ENCODE assay signal across 16 mouse cellular contexts in the genomic region with DNA sequence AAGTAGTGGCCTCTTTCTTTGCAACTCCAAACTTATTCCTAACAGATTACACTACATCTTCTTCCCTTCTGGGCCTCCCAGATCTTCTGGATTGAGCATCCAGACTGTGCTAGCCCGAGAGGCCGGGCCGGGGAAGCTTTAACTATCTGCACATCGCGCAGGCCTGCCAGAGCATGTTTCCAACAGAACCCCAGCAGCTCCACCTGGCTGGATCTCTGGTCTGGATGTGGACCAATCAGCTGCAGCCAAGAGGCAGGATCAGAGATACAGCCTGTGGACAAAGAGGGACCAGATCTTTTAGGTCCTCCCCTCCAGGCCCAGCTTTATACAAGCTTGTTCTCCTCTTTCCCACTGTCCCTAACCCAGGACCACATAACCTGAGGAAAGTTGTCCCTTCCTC. TPM values are rescaled to one million over a fixed set of nuclear protein-coding genes. Genes with fewer than 3 reads are reported as not detected.
DNase-seq lines count a peak whose midpoint lies in the region; ATAC-seq and TF ChIP-seq lines count a peak whose summit lies in the region.
"Had no signal": no experiment of that assay in that cellular context is flagged by ENCODE, and none has a peak within 500 bp of the region (broad histone marks: within the 10 kb centered on the region; RNA-seq: fewer than 3 reads in every experiment).

No protein-coding gene starts in this region.

- no peak for TF ChIP-seq CTCF in forebrain, postnatal 0 days (IDR thresholded peaks at IDR 0.05; ENCODE audit: low read depth)

- no peaks in the 10 kb centered on the region for H3K9me3 ChIP-seq in forebrain, embryonic 12.5 days
- no peaks in the 10 kb centered on the region for H3K9me3 ChIP-seq in forebrain, postnatal 0 days (ENCODE audit: low read length)
- H3K9me3 ChIP-seq in hindbrain, embryonic 16.5 days (ENCODE audit: control insufficient read depth, low read length) = no peaks in the 10 kb centered on the region
- H3K9me3 ChIP-seq in hindbrain, embryonic 13.5 days = no peaks in the 10 kb centered on the region
- H3K9me3 ChIP-seq: embryonic facial prominence, embryonic 13.5 days; intestine, embryonic 15.5 days; limb, embryonic 15.5 days had no signal

- H3K27me3 ChIP-seq in forebrain, embryonic 12.5 days = 0 out of 2 replicates have a peak, but pooled peaks cover 5% of the 10 kb centered on the region
- no peaks in the 10 kb centered on the region; the same call in 1 of the 2 replicates for H3K27me3 ChIP-seq in forebrain, postnatal 0 days (ENCODE audit: insufficient read depth, low read length)
- no peaks in the 10 kb centered on the region for H3K27me3 ChIP-seq in hindbrain, embryonic 16.5 days (replicated peaks; ENCODE audit: control insufficient read depth, insufficient read depth, low read length)
- 0 out of 2 replicates have a peak, but pooled peaks cover 3% of the 10 kb centered on the region for H3K27me3 ChIP-seq in hindbrain, embryonic 13.5 days
- H3K27me3 ChIP-seq: intestine, embryonic 15.5 days had no signal

- H3K27ac ChIP-seq in forebrain, embryonic 12.5 days = peak overlapping the region; percentile 82; the same call in 1 of the 2 replicates
- no peak overlapping the region for H3K27ac ChIP-seq in forebrain, postnatal 0 days (ENCODE audit: low read depth, low read length)
- peak overlapping the region; percentile 16; the same call in 1 of the 2 replicates for H3K27ac ChIP-seq in hindbrain, embryonic 16.5 days (ENCODE audit: low read depth, low read length)
- no peak overlapping the region for H3K27ac ChIP-seq in hindbrain, embryonic 13.5 days
- H3K27ac ChIP-seq: embryonic facial prominence, embryonic 13.5 days; gastrocnemius, adult 2 months; intestine, embryonic 15.5 days; limb, embryonic 15.5 days had no signal

- WGBS in forebrain, embryonic 12.5 days = 92% methylated on average over 5 of the region's 5 CpGs
- WGBS in forebrain, postnatal 0 days = 85% methylated on average over 5 of the region's 5 CpGs
- WGBS in hindbrain, embryonic 16.5 days = 65% methylated on average over 5 of the region's 5 CpGs
- 95% methylated on average over 5 of the region's 5 CpGs for WGBS in hindbrain, embryonic 13.5 days

- H3K4me2 ChIP-seq in forebrain, embryonic 12.5 days = no peak overlapping the region
- H3K4me2 ChIP-seq in forebrain, postnatal 0 days (ENCODE audit: low read depth) = no peak overlapping the region
- H3K4me2 ChIP-seq in hindbrain, embryonic 16.5 days (ENCODE audit: low read length) = no peak overlapping the region
- H3K4me2 ChIP-seq in hindbrain, embryonic 13.5 days = no peak overlapping the region
- H3K4me2 ChIP-seq: embryonic facial prominence, embryonic 13.5 days; heart, embryonic 11.5 days; intestine, embryonic 15.5 days; limb, embryonic 15.5 days had no signal

- no peak for DNase-seq in forebrain, postnatal 0 days
- peak; percentile 70 for DNase-seq in brain, adult 2 months (ENCODE audit: low read depth, low spot score)
- DNase-seq in cerebellum, postnatal 14 days = peak; percentile 75 to 85
- no peak for DNase-seq in retina, postnatal 1 day
- DNase-seq in T-cell, adult 2 months (ENCODE audit: low spot score) = no peak
- DNase-seq: liver, postnatal 0 days; spleen, adult 18-20 months; thymus, adult 18-20 months had no signal

- no peak overlapping the region for H3K4me3 ChIP-seq in forebrain, embryonic 12.5 days (replicated peaks)
- no peak overlapping the region for H3K4me3 ChIP-seq in forebrain, postnatal 0 days (ENCODE audit: low read depth, low read length)
- H3K4me3 ChIP-seq in hindbrain, embryonic 16.5 days (ENCODE audit: low read length) = no peak overlapping the region
- no peak overlapping the region for H3K4me3 ChIP-seq in hindbrain, embryonic 13.5 days
- H3K4me3 ChIP-seq: embryonic facial prominence, embryonic 13.5 days; gastrocnemius, adult 2 months; intestine, embryonic 15.5 days; limb, embryonic 15.5 days had no signal

- no peaks in the 10 kb centered on the region for H3K36me3 ChIP-seq in forebrain, embryonic 12.5 days (replicated peaks)
- no peaks in the 10 kb centered on the region for H3K36me3 ChIP-seq in forebrain, postnatal 0 days (ENCODE audit: insufficient read depth)
- H3K36me3 ChIP-seq in hindbrain, embryonic 16.5 days (ENCODE audit: control insufficient read depth, insufficient read depth, low read length) = no peaks in the 10 kb centered on the region
- H3K36me3 ChIP-seq in hindbrain, embryonic 13.5 days = no peaks in the 10 kb centered on the region
- H3K36me3 ChIP-seq: embryonic facial prominence, embryonic 13.5 days; intestine, embryonic 15.5 days; limb, embryonic 15.5 days had no signal

- no peak for ATAC-seq in forebrain, embryonic 12.5 days (ENCODE audit: low FRiP score)
- no peak for ATAC-seq in forebrain, postnatal 0 days
- no peak for ATAC-seq in hindbrain, embryonic 16.5 days
- ATAC-seq in hindbrain, embryonic 13.5 days (ENCODE audit: low FRiP score) = no peak
- ATAC-seq: intestine, embryonic 15.5 days; liver, postnatal 0 days had no signal

- peaks cover 35% of the 10 kb centered on the region for H3K4me1 ChIP-seq in forebrain, embryonic 12.5 days
- H3K4me1 ChIP-seq in forebrain, postnatal 0 days (ENCODE audit: insufficient read depth) = 0 out of 2 replicates have a peak, but pooled peaks cover 3% of the 10 kb centered on the region
- H3K4me1 ChIP-seq in hindbrain, embryonic 16.5 days (ENCODE audit: control insufficient read depth, insufficient read depth, low read depth, low read length) = peaks cover 21% of the 10 kb centered on the region
- peaks cover 36% of the 10 kb centered on the region for H3K4me1 ChIP-seq in hindbrain, embryonic 13.5 days (replicated peaks)

- no peak overlapping the region for H3K9ac ChIP-seq in forebrain, embryonic 12.5 days
- no peak overlapping the region for H3K9ac ChIP-seq in forebrain, postnatal 0 days
- no peak overlapping the region for H3K9ac ChIP-seq in hindbrain, embryonic 16.5 days (ENCODE audit: low read depth, low read length)
- no peak overlapping the region for H3K9ac ChIP-seq in hindbrain, embryonic 13.5 days
- H3K9ac ChIP-seq: embryonic facial prominence, embryonic 13.5 days; intestine, embryonic 15.5 days; limb, embryonic 15.5 days; liver, postnatal 0 days had no signal

RNA-seq across cellular contexts. Expression of a gene that starts 35.7 kb away (rescaled TPM):
- polyA plus RNA-seq in forebrain, embryonic 12.5 days (2016; fragmentation: Nextera tagmentation; extraction: Ambion mirVana) = 30.6 and 30.8 TPM in 2 replicates
- 86.9 and 90.7 TPM in 2 replicates for total RNA-seq in forebrain, postnatal 0 days (2014; rRNA removed)
- 17.7 and 19.2 TPM in 2 replicates for polyA plus RNA-seq in forebrain, postnatal 0 days (2015; fragmentation: Nextera tagmentation; extraction: Ambion mirVana)
- polyA plus RNA-seq in hindbrain, embryonic 16.5 days (2015; fragmentation: Nextera tagmentation; extraction: Ambion mirVana) = 11.1 and 17.7 TPM in 2 replicates
- 19.0 and 19.9 TPM in 2 replicates for polyA plus RNA-seq in hindbrain, embryonic 13.5 days (2015; fragmentation: Nextera tagmentation; extraction: Ambion mirVana)

Comparison
In these comparisons a context has a peak if more than half of its experiments do, and no peak if none do; other contexts are left out.
1. H3K27ac ChIP-seq: peak in forebrain, embryonic 12.5 days (single experiment) and hindbrain, embryonic 16.5 days (single experiment); none in forebrain, postnatal 0 days (single experiment) and hindbrain, embryonic 13.5 days (single experiment).
2. DNase-seq: peak in brain, adult 2 months (single experiment) and cerebellum, postnatal 14 days (2 of 2); none in forebrain, postnatal 0 days (single experiment), retina, postnatal 1 day (single experiment) and T-cell, adult 2 months (single experiment).